Mouse (Mus musculus) midbrain, embryonic 10.5 days (tissue): ENCODE results near the gene Zkscan4. TPM values are rescaled to one million over a fixed set of nuclear protein-coding genes. Genes with fewer than 3 reads are reported as not detected.
A peak's percentile ranks its signal among the peaks of the same experiment; 100 is the strongest.
"Not testable (repeated sequence)": the region's sequence is repeated elsewhere in the genome, so short reads cannot be mapped to it uniquely, and the experiment has no call there.

Source experiments
- DNase-seq: peaks from one replicate; pipeline ENCODE4 v3.0.0-alpha.2; 2017; ENCODE audit warnings: low spot score
- H3K27ac ChIP-seq: fragments of 300-500 bp; sonication (generic); replicated peaks from 2 replicates; pipeline ENCODE4 v1.5.1; 2016; ENCODE audit warnings: mild to moderate bottlenecking
- H3K27me3 ChIP-seq: fragments of 300-500 bp; sonication (generic); 2 replicates; pipeline ENCODE4 v1.6.1; 2016; ENCODE audit warnings: low read depth, mild to moderate bottlenecking; ENCODE audit not compliant: poor library complexity, severe bottlenecking
- H3K36me3 ChIP-seq: fragments of 300-500 bp; sonication (generic); 2 replicates; pipeline ENCODE4 v1.6.1; 2016; ENCODE audit warnings: mild to moderate bottlenecking, moderate library complexity
- H3K4me1 ChIP-seq: fragments of 300-500 bp; sonication (generic); 2 replicates; pipeline ENCODE4 v1.6.1; 2016
- H3K4me3 ChIP-seq: fragments of 300-500 bp; sonication (generic); 2 replicates; pipeline ENCODE4 v1.5.1; 2016; ENCODE audit warnings: mild to moderate bottlenecking, moderate library complexity
- H3K9me3 ChIP-seq: fragments of 300-500 bp; sonication (generic); replicated peaks from 2 replicates; pipeline ENCODE4 v1.6.1; 2016; ENCODE audit warnings: mild to moderate bottlenecking
- WGBS: fragments of 180-500 bp; shearing (Covaris S2); methylation state at CpG from one replicate; pipeline ENCODE4 v1.1.7; 2016; 5-methylcytosine and 5-hydroxymethylcytosine counted together
- polyA plus RNA-seq: library from polyadenylated mRNA; unstranded; fragments of >200 nt; fragmentation: Nextera tagmentation; extraction: Ambion mirVana; gene quantifications from 2 replicates; pipeline ENCODE4 v1.2.1, GENCODE M21; 2016

Gene Zkscan4
- polyA plus RNA-seq, 1 experiment from 2014 or later, result 5.0 TPM

GRCm38 (mm10) chr13:21468061-21469019 is 10.4 kb upstream of the Zkscan4 start, which contains the start of gene Nkapl:
Nkapl (minus strand) TSS chr13:21468509.
- under 1% methylated on average over 54 of the region's 54 CpGs for WGBS
- peak within 1 kb of the TSS; percentile 82 for H3K27ac ChIP-seq

GRCm38 (mm10) chr13:21469097-21469496 is 9.6 kb upstream of the Zkscan4 start:
- DNase-seq, result no peak
- Histone ChIP-seq H3K4me3 (0 out of 2 replicates have a peak overlapping the region, but pooled peaks have one; percentile 67), H3K27ac (no peak overlapping the region), H3K27me3 (peaks cover 56% of the 10 kb centered on the region), H3K4me1 (peaks cover 20% of the 10 kb centered on the region), H3K9me3 (no peaks in the 10 kb centered on the region), H3K36me3 (no peaks in the 10 kb centered on the region)
- WGBS, result 17% methylated on average over 9 of the region's 9 CpGs

More at GRCm38 (mm10) chr13:21468061-21469019, 10.4 kb upstream of the Zkscan4 start, which contains the start of gene Nkapl:
- peak; percentile 88 for DNase-seq
- Histone ChIP-seq H3K36me3 (no peaks in the 10 kb centered on the region), H3K9me3 (no peaks in the 10 kb centered on the region), H3K27me3 (peaks cover 56% of the 10 kb centered on the region), H3K4me3 (peak within 1 kb of the TSS; percentile 67), H3K4me1 (peaks cover 20% of the 10 kb centered on the region)

- H3K36me3 ChIP-seq, result no peaks in the 10 kb centered on the region
- DNase-seq, result no peak
- peaks cover 35% of the 10 kb centered on the region for H3K27me3 ChIP-seq
- H3K4me3 ChIP-seq, result no peak overlapping the region
- H3K9me3 ChIP-seq, result no peaks in the 10 kb centered on the region
- peaks cover 20% of the 10 kb centered on the region for H3K4me1 ChIP-seq
- 22% methylated on average over 4 of the region's 4 CpGs for WGBS
- no peak overlapping the region; the same call in 1 of the 2 replicates for H3K27ac ChIP-seq
Observed at GRCm38 (mm10) chr13:21472427-21472826, 6.3 kb upstream of the Zkscan4 start.

GRCm38 (mm10) chr13:21486881-21487280 is 8.2 kb downstream of the Zkscan4 start:
- no peak overlapping the region for H3K4me3 ChIP-seq
- DNase-seq, result no peak
- WGBS, result 95% methylated on average over 1 of the region's 1 CpGs
- H3K9me3 ChIP-seq, result no peaks in the 10 kb centered on the region
- no peaks in the 10 kb centered on the region for H3K4me1 ChIP-seq
- H3K27me3 ChIP-seq, result no peaks in the 10 kb centered on the region
- H3K36me3 ChIP-seq, result peaks cover 27% of the 10 kb centered on the region
- H3K27ac ChIP-seq, result no peak overlapping the region

GRCm38 (mm10) chr13:21492847-21493246 is 14.1 kb downstream of the Zkscan4 start:
- no peak for DNase-seq
- Histone ChIP-seq H3K9me3 (no peaks in the 10 kb centered on the region), H3K27ac (no peak overlapping the region), H3K4me3 (no peak overlapping the region), H3K4me1 (no peaks in the 10 kb centered on the region), H3K27me3 (no peaks in the 10 kb centered on the region), H3K36me3 (no peaks in the 10 kb centered on the region)
- WGBS, result 94% methylated on average over 5 of the region's 5 CpGs

- Histone ChIP-seq H3K27me3 (no peaks in the 10 kb centered on the region), H3K27ac (no peak within 1 kb of the TSS), H3K4me3 (no peak within 1 kb of the TSS), H3K36me3 (no peaks in the 10 kb centered on the region), H3K4me1 (no peaks in the 10 kb centered on the region), H3K9me3 (no peaks in the 10 kb centered on the region)
- DNase-seq, result no peak
- WGBS, result 94% methylated on average over 21 of the region's 21 CpGs
Observed at GRCm38 (mm10) chr13:21495080-21495479, 16.4 kb downstream of the Zkscan4 start, which contains the start of gene AK157302. AK157302 (plus strand) TSS chr13:21495223.

- DNase-seq, H3K9me3 ChIP-seq, H3K36me3 ChIP-seq, H3K27ac ChIP-seq, H3K4me1 ChIP-seq, H3K27me3 ChIP-seq, H3K4me3 ChIP-seq: not testable (repeated sequence)
- WGBS, result 91% methylated on average over 17 of the region's 17 CpGs
Observed at GRCm38 (mm10) chr13:21501182-21501581, 22.5 kb downstream of the Zkscan4 start, which contains the start of gene Gm11273. Gm11273 (minus strand) TSS chr13:21501418.

GRCm38 (mm10) chr13:21502296-21502695 is 23.6 kb downstream of the Zkscan4 start:
- Histone ChIP-seq H3K27me3 (no peaks in the 10 kb centered on the region), H3K36me3 (no peaks in the 10 kb centered on the region), H3K9me3 (no peaks in the 10 kb centered on the region), H3K4me3 (no peak overlapping the region), H3K4me1 (peaks cover 10% of the 10 kb centered on the region), H3K27ac (no peak overlapping the region)
- WGBS, result 91% methylated on average over 5 of the region's 5 CpGs
- DNase-seq, result no peak

GRCm38 (mm10) chr13:21506221-21506649 is 27.5 kb downstream of the Zkscan4 start:
- WGBS, result 0% methylated on average over 21 of the region's 21 CpGs
- Histone ChIP-seq H3K9me3 (no peaks in the 10 kb centered on the region), H3K4me1 (peaks cover 10% of the 10 kb centered on the region), H3K36me3 (no peaks in the 10 kb centered on the region), H3K27ac (peak overlapping the region; percentile 93), H3K27me3 (no peaks in the 10 kb centered on the region), H3K4me3 (peak overlapping the region; percentile 75)
- peak; percentile 86 for DNase-seq

GRCm38 (mm10) chr13:21530136-21530535 is 51.4 kb downstream of the Zkscan4 start:
- peak overlapping the region; percentile 99; the same call in 1 of the 2 replicates for H3K27ac ChIP-seq
- WGBS, result 58% methylated on average over 7 of the region's 7 CpGs
- DNase-seq, result no peak

GRCm38 (mm10) chr13:21530781-21531201 is 52.1 kb downstream of the Zkscan4 start, which contains the start of gene Zkscan8:
Zkscan8 (minus strand) TSS chr13:21531120.
- Histone ChIP-seq H3K27me3 (no peaks in the 10 kb centered on the region), H3K36me3 (peaks cover 13% of the 10 kb centered on the region), H3K27ac (peak within 1 kb of the TSS; percentile 99), H3K9me3 (no peaks in the 10 kb centered on the region), H3K4me1 (peaks cover 13% of the 10 kb centered on the region), H3K4me3 (peak within 1 kb of the TSS; percentile 94)
- DNase-seq, result peak; percentile 91
- WGBS, result under 1% methylated on average over 39 of the region's 39 CpGs

More at GRCm38 (mm10) chr13:21530136-21530535, 51.4 kb downstream of the Zkscan4 start:
- peaks cover 19% of the 10 kb centered on the region for H3K36me3 ChIP-seq
- peaks cover 13% of the 10 kb centered on the region for H3K4me1 ChIP-seq
- peak overlapping the region; percentile 94 for H3K4me3 ChIP-seq
- H3K27me3 ChIP-seq, result no peaks in the 10 kb centered on the region
- no peaks in the 10 kb centered on the region for H3K9me3 ChIP-seq
